Mouse (Mus musculus): ENCODE measurements around the gene Myo18b.

DNA sequence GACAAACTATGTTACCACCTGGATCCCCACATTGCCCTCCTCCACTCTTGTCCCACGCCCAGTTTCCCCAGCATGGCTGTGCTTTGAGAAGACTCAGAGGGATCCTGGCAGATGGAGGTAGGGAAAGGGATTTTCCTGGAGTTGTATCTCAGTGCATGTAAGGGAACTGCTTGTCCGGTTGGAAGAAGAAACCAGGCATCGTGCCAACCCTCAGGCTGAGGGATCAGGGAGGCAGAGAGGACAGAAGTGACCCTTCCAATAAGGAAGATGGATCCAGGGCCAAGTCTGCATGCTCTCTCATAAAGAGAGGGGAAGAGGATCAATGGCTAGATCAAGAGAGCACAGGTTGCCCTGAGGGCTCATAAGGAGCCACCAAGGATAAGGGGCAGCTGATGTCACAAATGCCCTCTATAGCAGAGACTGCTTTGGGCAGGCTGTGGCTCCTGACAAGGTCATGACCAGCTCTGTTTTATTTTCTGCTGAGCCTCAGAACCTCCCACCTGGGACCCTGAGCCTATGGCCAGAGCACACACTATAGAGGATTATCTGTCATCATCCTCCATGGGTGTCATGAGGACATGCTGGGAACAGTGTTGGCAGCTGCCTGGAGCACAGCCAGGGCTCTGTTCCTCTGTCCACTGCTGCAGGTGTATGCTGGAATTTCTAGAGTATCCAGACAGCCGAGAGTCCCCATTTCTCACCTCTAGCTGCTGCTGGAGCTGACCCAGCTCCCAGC, 105.6 kb downstream of the Myo18b start:
- TF ChIP-seq ZC3H11A (IDR thresholded peaks at IDR 0.05; ENCODE audit: borderline replicate concordance, low read depth, low read length) (no peak), CHD2 (IDR thresholded peaks at IDR 0.05; ENCODE audit: low read depth, low read length) (no peak), ZNF384 (IDR thresholded peaks at IDR 0.05; ENCODE audit: low read depth, low read length) (no peak), HCFC1 (IDR thresholded peaks at IDR 0.05; ENCODE audit: borderline replicate concordance, insufficient read depth, low read length) (no peak), MAFK (IDR thresholded peaks at IDR 0.05; ENCODE audit: insufficient read depth, low read depth, low read length) (no peak)

Measured in ES-E14 (cell line).